Mouse (Mus musculus): ENCODE data around the gene Ccnb1. TPM values are rescaled to one million over a fixed set of nuclear protein-coding genes. Genes with fewer than 3 reads are reported as not detected.

The Ccnb1 gene
- 40.7 and 51.4 TPM in 2 replicates for polyA plus RNA-seq (2014; fragmentation: Nextera tagmentation; extraction: Ambion mirVana)

- H3K4me3 ChIP-seq (replicated peaks; ENCODE audit: low read length), result peak within 1 kb of the TSS; percentile 59
- no peaks in the 10 kb centered on the region for H3K27me3 ChIP-seq (ENCODE audit: control insufficient read depth, insufficient read depth, low read length)
- no peaks in the 10 kb centered on the region for H3K36me3 ChIP-seq (replicated peaks; ENCODE audit: control insufficient read depth, insufficient read depth)
- H3K4me1 ChIP-seq (replicated peaks; ENCODE audit: control insufficient read depth, insufficient read depth, low read length), result peaks cover 7% of the 10 kb centered on the region; the same call in 1 of the 2 replicates
- DNase-seq (ENCODE audit: low spot score), result peak; percentile 91
- peak within 1 kb of the TSS; percentile 99 for H3K4me2 ChIP-seq (replicated peaks)
- no peaks in the 10 kb centered on the region for H3K9me3 ChIP-seq (ENCODE audit: control insufficient read depth, low read length)
- peak; percentile 99 for ATAC-seq (ENCODE audit: low FRiP score)
- no peak within 1 kb of the TSS for H3K27ac ChIP-seq
- WGBS, result under 1% methylated on average over 34 of the region's 35 CpGs
- peak within 1 kb of the TSS; percentile 44 for H3K9ac ChIP-seq
These were observed at the start of gene Ccnb1 for GRCm38 (mm10) chr13:100786414-100786867. TSS of gene Ccnb1 (minus strand) at chr13:100786570.

GRCm38 (mm10) chr13:100834777-100835176 lies 48.4 kb upstream of the Ccnb1 start:
- no peak for DNase-seq (ENCODE audit: low spot score)
- Histone ChIP-seq H3K9me3 (ENCODE audit: control insufficient read depth, low read length) (no peaks in the 10 kb centered on the region), H3K4me3 (replicated peaks; ENCODE audit: low read length) (no peak overlapping the region), H3K4me2 (replicated peaks) (no peak overlapping the region), H3K36me3 (replicated peaks; ENCODE audit: control insufficient read depth, insufficient read depth) (no peaks in the 10 kb centered on the region), H3K9ac (no peak overlapping the region), H3K4me1 (replicated peaks; ENCODE audit: control insufficient read depth, insufficient read depth, low read length) (peaks cover 17% of the 10 kb centered on the region), H3K27ac (no peak overlapping the region), H3K27me3 (ENCODE audit: control insufficient read depth, insufficient read depth, low read length) (no peaks in the 10 kb centered on the region)
- no peak for ATAC-seq (ENCODE audit: low FRiP score)

- ATAC-seq (ENCODE audit: low FRiP score) (no peak), DNase-seq (ENCODE audit: low spot score) (no peak)
- Histone ChIP-seq H3K27me3 (ENCODE audit: control insufficient read depth, insufficient read depth, low read length) (no peaks in the 10 kb centered on the region), H3K27ac (peak overlapping the region; percentile 34; the same call in 1 of the 2 replicates), H3K36me3 (replicated peaks; ENCODE audit: control insufficient read depth, insufficient read depth) (no peaks in the 10 kb centered on the region), H3K9ac (no peak overlapping the region), H3K4me1 (replicated peaks; ENCODE audit: control insufficient read depth, insufficient read depth, low read length) (peaks cover 17% of the 10 kb centered on the region), H3K4me2 (replicated peaks) (peak overlapping the region; percentile 87; the same call in 1 of the 2 replicates), H3K4me3 (replicated peaks; ENCODE audit: low read length) (peak overlapping the region; percentile 99; the same call in 1 of the 2 replicates), H3K9me3 (ENCODE audit: control insufficient read depth, low read length) (no peaks in the 10 kb centered on the region)
- WGBS, result 57% methylated on average over 6 of the region's 6 CpGs
These were observed 47.3 kb upstream of the Ccnb1 start for GRCm38 (mm10) chr13:100833640-100834002.

GRCm38 (mm10) chr13:100832741-100833639 lies 46.6 kb upstream of the Ccnb1 start, which contains the start of gene Slc30a5:
TSS of gene Slc30a5 (minus strand) at chr13:100833427.
- under 1% methylated on average over 88 of the region's 94 CpGs for WGBS
- Histone ChIP-seq H3K4me2 (replicated peaks) (peak within 1 kb of the TSS; percentile 87), H3K36me3 (replicated peaks; ENCODE audit: control insufficient read depth, insufficient read depth) (peaks cover 3% of the 10 kb centered on the region), H3K27ac (peak within 1 kb of the TSS; percentile 91), H3K9ac (peak within 1 kb of the TSS; percentile 92), H3K4me1 (replicated peaks; ENCODE audit: control insufficient read depth, insufficient read depth, low read length) (peaks cover 17% of the 10 kb centered on the region), H3K9me3 (ENCODE audit: control insufficient read depth, low read length) (no peaks in the 10 kb centered on the region), H3K27me3 (ENCODE audit: control insufficient read depth, insufficient read depth, low read length) (no peaks in the 10 kb centered on the region), H3K4me3 (replicated peaks; ENCODE audit: low read length) (peak within 1 kb of the TSS; percentile 99)
- peak; percentile 98 for ATAC-seq (ENCODE audit: low FRiP score)
- DNase-seq (ENCODE audit: low spot score), result peak; percentile 99

GRCm38 (mm10) chr13:100832188-100832587 lies 45.8 kb upstream of the Ccnb1 start:
- no peak for DNase-seq (ENCODE audit: low spot score)
- H3K9ac ChIP-seq, result peak overlapping the region; percentile 92
- peak overlapping the region; percentile 87 for H3K4me2 ChIP-seq (replicated peaks)
- H3K4me1 ChIP-seq (replicated peaks; ENCODE audit: control insufficient read depth, insufficient read depth, low read length), result peaks cover 17% of the 10 kb centered on the region
- H3K36me3 ChIP-seq (replicated peaks; ENCODE audit: control insufficient read depth, insufficient read depth), result peaks cover 11% of the 10 kb centered on the region
- H3K27ac ChIP-seq, result peak overlapping the region; percentile 91
- WGBS, result 10% methylated on average over 8 of the region's 8 CpGs
- no peaks in the 10 kb centered on the region for H3K9me3 ChIP-seq (ENCODE audit: control insufficient read depth, low read length)
- peak overlapping the region; percentile 99 for H3K4me3 ChIP-seq (replicated peaks; ENCODE audit: low read length)
- H3K27me3 ChIP-seq (ENCODE audit: control insufficient read depth, insufficient read depth, low read length), result no peaks in the 10 kb centered on the region
- no peak for ATAC-seq (ENCODE audit: low FRiP score)

GRCm38 (mm10) chr13:100831123-100831522 lies 44.8 kb upstream of the Ccnb1 start:
- H3K27ac ChIP-seq, result no peak overlapping the region
- WGBS, result 84% methylated on average over 6 of the region's 6 CpGs
- H3K27me3 ChIP-seq (ENCODE audit: control insufficient read depth, insufficient read depth, low read length), result no peaks in the 10 kb centered on the region
- ATAC-seq (ENCODE audit: low FRiP score) (no peak), DNase-seq (ENCODE audit: low spot score) (no peak)
- H3K9ac ChIP-seq, result peak overlapping the region; percentile 92; the same call in 1 of the 2 replicates
- peak overlapping the region; percentile 87 for H3K4me2 ChIP-seq (replicated peaks)
- H3K4me1 ChIP-seq (replicated peaks; ENCODE audit: control insufficient read depth, insufficient read depth, low read length), result peaks cover 17% of the 10 kb centered on the region
- H3K4me3 ChIP-seq (replicated peaks; ENCODE audit: low read length), result no peak overlapping the region
- peaks cover 20% of the 10 kb centered on the region for H3K36me3 ChIP-seq (replicated peaks; ENCODE audit: control insufficient read depth, insufficient read depth)
- H3K9me3 ChIP-seq (ENCODE audit: control insufficient read depth, low read length), result no peaks in the 10 kb centered on the region

- Histone ChIP-seq H3K4me3 (replicated peaks; ENCODE audit: low read length) (no peak overlapping the region), H3K27ac (no peak overlapping the region), H3K4me1 (replicated peaks; ENCODE audit: control insufficient read depth, insufficient read depth, low read length) (0 out of 2 replicates have a peak, but pooled peaks cover under 1% of the 10 kb centered on the region), H3K9me3 (ENCODE audit: control insufficient read depth, low read length) (no peaks in the 10 kb centered on the region), H3K9ac (no peak overlapping the region), H3K4me2 (replicated peaks) (no peak overlapping the region), H3K27me3 (ENCODE audit: control insufficient read depth, insufficient read depth, low read length) (no peaks in the 10 kb centered on the region), H3K36me3 (replicated peaks; ENCODE audit: control insufficient read depth, insufficient read depth) (peaks cover 71% of the 10 kb centered on the region)
- no peak for ATAC-seq (ENCODE audit: low FRiP score)
- DNase-seq (ENCODE audit: low spot score), result no peak
- WGBS, result 96% methylated on average over 9 of the region's 9 CpGs
These were observed 39.4 kb upstream of the Ccnb1 start for GRCm38 (mm10) chr13:100825627-100826410.

- Histone ChIP-seq H3K4me2 (replicated peaks) (no peak overlapping the region), H3K4me3 (replicated peaks; ENCODE audit: low read length) (no peak overlapping the region), H3K9me3 (ENCODE audit: control insufficient read depth, low read length) (no peaks in the 10 kb centered on the region), H3K36me3 (replicated peaks; ENCODE audit: control insufficient read depth, insufficient read depth) (peaks cover 79% of the 10 kb centered on the region), H3K4me1 (replicated peaks; ENCODE audit: control insufficient read depth, insufficient read depth, low read length) (no peaks in the 10 kb centered on the region), H3K27me3 (ENCODE audit: control insufficient read depth, insufficient read depth, low read length) (no peaks in the 10 kb centered on the region), H3K27ac (no peak overlapping the region), H3K9ac (no peak overlapping the region)
- 96% methylated on average over 3 of the region's 3 CpGs for WGBS
- ATAC-seq (ENCODE audit: low FRiP score), result no peak
- no peak for DNase-seq (ENCODE audit: low spot score)
These were observed 38.5 kb upstream of the Ccnb1 start for GRCm38 (mm10) chr13:100824916-100825315.

GRCm38 (mm10) chr13:100824306-100824705 lies 37.9 kb upstream of the Ccnb1 start:
- Histone ChIP-seq H3K9ac (no peak overlapping the region), H3K27me3 (ENCODE audit: control insufficient read depth, insufficient read depth, low read length) (no peaks in the 10 kb centered on the region), H3K9me3 (ENCODE audit: control insufficient read depth, low read length) (no peaks in the 10 kb centered on the region), H3K4me1 (replicated peaks; ENCODE audit: control insufficient read depth, insufficient read depth, low read length) (no peaks in the 10 kb centered on the region), H3K36me3 (replicated peaks; ENCODE audit: control insufficient read depth, insufficient read depth) (peaks cover 85% of the 10 kb centered on the region), H3K27ac (no peak overlapping the region), H3K4me2 (replicated peaks) (no peak overlapping the region), H3K4me3 (replicated peaks; ENCODE audit: low read length) (no peak overlapping the region)
- ATAC-seq (ENCODE audit: low FRiP score) (no peak), DNase-seq (ENCODE audit: low spot score) (no peak)
- WGBS, result 93% methylated on average over 6 of the region's 6 CpGs

All from hindbrain, embryonic 14.5 days (tissue).